Mouse (Mus musculus) liver, embryonic 14.5 days (tissue): ENCODE measurements around the gene Chrna1. TPM values are rescaled to one million over a fixed set of nuclear protein-coding genes. Genes with fewer than 3 reads are reported as not detected.

ENCODE experiments used
- ATAC-seq: fragments of 200-750 bp; cut with Nextera tagmentation; 2 replicates; pipeline ENCODE4 v1.8.0; 2017; ENCODE audit warnings: moderate number of reproducible peaks, mild to moderate bottlenecking, moderate library complexity; ENCODE audit not compliant: insufficient read depth
- DNase-seq, 3 experiments: peaks; one replicate each; pipeline ENCODE4 v3.0.0-alpha.2; 2012 to 2013; ENCODE audit warnings: low read depth in 3 of 3, low spot score in 3 of 3
- H3K27ac ChIP-seq: fragments of 300-500 bp; sonication (generic); 2 replicates; pipeline ENCODE4 v1.5.1; 2014; ENCODE audit warnings: moderate library complexity, mild to moderate bottlenecking, control low read depth, inconsistent platforms
- H3K27me3 ChIP-seq: fragments of 300-500 bp; sonication (generic); 2 replicates; pipeline ENCODE4 v1.6.1; 2014; ENCODE audit warnings: mild to moderate bottlenecking, low read length, moderate library complexity; ENCODE audit not compliant: control insufficient read depth, insufficient read depth
- H3K36me3 ChIP-seq: fragments of 300-500 bp; sonication (generic); replicated peaks from 2 replicates; pipeline ENCODE4 v1.6.1; 2014; ENCODE audit warnings: low read depth; ENCODE audit not compliant: control insufficient read depth, insufficient read depth
- H3K4me1 ChIP-seq, 2 experiments: fragments of 200-500 bp in 1 of 2; fragments of 300-500 bp in 1 of 2; sonication (generic) in 1 of 2; replicated peaks; 2 replicates each; pipeline ENCODE4 v1.6.1; 2012 to 2014; ENCODE audit warnings: antibody characterized with exemption in 1 of 2, inconsistent platforms in 1 of 2, low read length in 1 of 2; ENCODE audit not compliant: control insufficient read depth in 2 of 2, insufficient read depth in 2 of 2
- H3K4me2 ChIP-seq: fragments of 300-500 bp; sonication (generic); 2 replicates; pipeline ENCODE4 v1.6.1; 2014; ENCODE audit warnings: low read depth, mild to moderate bottlenecking, control low read depth, moderate library complexity
- H3K4me3 ChIP-seq, 2 experiments: fragments of 200-500 bp in 1 of 2; fragments of 300-500 bp in 1 of 2; sonication (generic) in 1 of 2; 2 replicates each; pipeline ENCODE4 v1.5.1; 2012 to 2014; ENCODE audit warnings: low read depth in 2 of 2, low read length in 2 of 2, mild to moderate bottlenecking in 2 of 2, control low read depth in 1 of 2, inconsistent platforms in 1 of 2, moderate library complexity in 1 of 2; ENCODE audit not compliant: insufficient read depth in 1 of 2
- H3K9ac ChIP-seq: fragments of 300-500 bp; sonication (generic); replicated peaks from 2 replicates; pipeline ENCODE4 v1.6.1; 2014; ENCODE audit warnings: mild to moderate bottlenecking, control low read depth, moderate library complexity
- H3K9me3 ChIP-seq: fragments of 300-500 bp; sonication (generic); 2 replicates; pipeline ENCODE4 v1.6.1; 2016; ENCODE audit warnings: low read length, mixed read lengths; ENCODE audit not compliant: control insufficient read depth
- CTCF ChIP-seq: IDR thresholded peaks from 2 replicates; pipeline ENCODE4 v1.5.1; 2016; ENCODE audit warnings: antibody characterized with exemption, low read depth, control low read depth
- EP300 ChIP-seq: IDR thresholded peaks from 2 replicates; pipeline ENCODE4 v1.6.1; 2016; ENCODE audit warnings: antibody characterized with exemption, low read depth
- WGBS: fragments of 180-500 bp; shearing (Covaris S2); extraction: QIAGEN DNeasy Blood & Tissue Kit; methylation state at CpG from one replicate; pipeline ENCODE4 v1.1.7; 2014; ENCODE audit not compliant: insufficient replicate concordance; 5-methylcytosine and 5-hydroxymethylcytosine counted together
- polyA plus RNA-seq, 2 experiments: library from polyadenylated mRNA; depleted of rRNA in 1 of 2; stranded (reverse) in 1 of 2; unstranded in 1 of 2; fragments of >200 nt; fragmentation: Nextera tagmentation in 1 of 2; extraction: Ambion mirVana in 1 of 2; gene quantifications; 2 replicates each; pipeline versions ENCODE4 v1.2.1 to v1.2.3; 2012 to 2014

The Chrna1 gene
- polyA plus RNA-seq, 2 experiments = 0.01 to 0.10 TPM

DNA sequence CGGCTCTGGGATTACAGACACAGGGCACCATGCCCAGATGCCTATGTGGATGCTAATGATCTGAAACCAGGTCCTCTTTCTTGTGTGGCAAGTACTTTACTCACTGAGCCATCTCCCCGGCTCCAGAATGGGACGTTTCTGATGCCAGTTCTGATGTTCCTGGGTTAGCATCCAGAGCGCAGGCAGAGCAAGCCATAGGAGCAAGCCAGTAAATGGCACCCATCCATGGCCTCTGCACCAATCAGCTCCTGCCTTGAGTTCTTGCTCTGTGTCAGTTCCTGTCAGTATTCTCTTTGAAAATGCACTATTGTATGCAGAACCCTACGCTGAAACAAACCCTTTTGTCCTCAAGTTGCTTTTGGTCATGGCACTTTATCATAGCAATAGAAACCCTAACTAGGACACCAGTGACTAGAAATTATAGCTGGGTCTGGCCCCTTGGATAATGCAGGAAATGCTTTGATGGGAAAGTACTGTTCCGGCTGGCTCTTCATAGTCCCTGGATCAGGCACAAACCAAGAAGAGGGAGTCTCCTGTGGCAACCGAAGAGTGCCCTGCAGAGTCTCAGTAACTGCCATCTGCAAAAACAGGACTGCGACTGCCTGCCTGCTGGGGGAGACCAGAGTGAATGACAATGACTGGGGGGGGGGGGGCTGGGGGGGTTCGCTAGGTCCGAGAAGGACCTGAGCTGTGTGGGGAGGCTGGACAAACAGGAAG is 6.4 kb upstream of the Chrna1 start:
- no peaks in the 10 kb centered on the region; the same call in 1 of the 2 replicates for H3K27me3 ChIP-seq
- TF ChIP-seq EP300 (no peak), CTCF (no peak)
- 44% methylated on average over 10 of the region's 10 CpGs for WGBS
- no peak overlapping the region for H3K4me3 ChIP-seq
- H3K4me1 ChIP-seq = no peaks in the 10 kb centered on the region; a peak in 1 of 4 replicates
- no peak overlapping the region for H3K4me2 ChIP-seq
- ATAC-seq (no peak), DNase-seq (no peak)
- no peaks in the 10 kb centered on the region for H3K9me3 ChIP-seq
- H3K27ac ChIP-seq = no peak overlapping the region
- H3K36me3 ChIP-seq = no peaks in the 10 kb centered on the region
- H3K9ac ChIP-seq = no peak overlapping the region

DNA sequence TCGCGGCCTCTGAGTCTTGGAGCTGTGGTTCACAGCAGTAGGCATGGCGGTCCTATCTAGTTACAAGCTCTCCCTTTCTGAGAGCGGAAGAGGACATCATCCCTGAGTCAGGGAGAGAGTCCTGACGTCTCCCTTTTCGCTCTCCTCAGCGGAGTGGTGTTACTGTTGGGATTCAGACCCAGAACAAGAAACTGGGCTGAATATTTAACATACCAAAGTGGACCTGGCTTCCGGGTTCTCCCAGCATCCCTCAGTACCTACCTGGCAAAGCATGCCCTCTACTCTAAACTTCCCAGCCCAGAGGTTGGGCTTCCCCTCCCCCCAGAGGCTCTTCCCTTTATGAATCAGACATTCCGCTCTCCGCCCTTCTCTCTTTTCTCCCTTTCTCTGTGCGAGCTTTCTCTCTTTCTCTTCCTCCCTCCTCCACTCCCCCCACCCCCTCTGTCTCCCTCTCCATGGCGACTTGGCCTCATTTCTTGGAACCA is 5.3 kb upstream of the Chrna1 start:
- no peak overlapping the region for H3K27ac ChIP-seq
- 23% methylated on average over 12 of the region's 12 CpGs for WGBS
- H3K36me3 ChIP-seq = no peaks in the 10 kb centered on the region
- ATAC-seq (no peak), DNase-seq (no peak)
- TF ChIP-seq CTCF (no peak), EP300 (no peak)
- H3K27me3 ChIP-seq = no peaks in the 10 kb centered on the region; the same call in 1 of the 2 replicates
- no peak overlapping the region for H3K9ac ChIP-seq
- H3K4me2 ChIP-seq = peak overlapping the region; percentile 60
- no peaks in the 10 kb centered on the region; a peak in 1 of 4 replicates for H3K4me1 ChIP-seq
- H3K9me3 ChIP-seq = no peaks in the 10 kb centered on the region
- H3K4me3 ChIP-seq = peak overlapping the region in 1 of 2 experiments; percentile 51; a peak in 2 of 4 replicates

DNA sequence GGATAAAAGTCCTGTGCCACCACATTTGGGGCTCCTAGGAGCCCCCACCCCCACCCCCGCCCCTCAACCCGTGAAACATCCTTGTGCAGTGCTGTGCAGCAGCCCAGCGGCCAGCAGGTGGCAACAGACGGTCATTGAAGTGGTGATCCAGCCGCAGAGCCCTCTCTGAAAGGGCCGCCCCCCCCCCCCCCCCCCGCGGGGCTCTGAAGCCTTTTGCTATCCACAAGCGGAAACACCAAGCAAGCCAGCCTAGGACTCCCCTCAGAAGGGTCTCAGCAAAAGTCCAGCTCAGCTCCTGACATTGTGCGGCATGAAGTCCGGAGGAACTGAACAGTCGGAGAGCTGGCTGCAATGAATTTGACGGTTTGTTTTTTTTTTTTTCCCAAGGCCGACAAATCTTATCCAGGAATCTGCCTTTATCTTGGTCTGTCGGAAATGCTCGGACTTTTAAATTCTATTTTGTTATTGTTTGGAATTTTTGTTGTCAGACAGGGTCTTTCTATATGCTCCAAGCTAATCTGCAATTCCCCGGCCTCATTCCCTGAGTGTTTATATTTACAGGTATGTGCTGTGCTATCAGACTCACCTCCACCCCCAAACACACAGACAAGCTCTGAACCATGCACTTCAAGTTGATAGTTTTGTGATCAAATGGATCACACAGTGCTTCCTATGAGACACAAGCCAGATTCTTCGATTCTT is 4.7 kb upstream of the Chrna1 start:
- Histone ChIP-seq H3K4me1 (no peaks in the 10 kb centered on the region; a peak in 1 of 4 replicates), H3K4me3 (peak overlapping the region; percentile 44 to 71), H3K27ac (no peak overlapping the region), H3K27me3 (no peaks in the 10 kb centered on the region; the same call in 1 of the 2 replicates), H3K36me3 (no peaks in the 10 kb centered on the region), H3K9ac (no peak overlapping the region; the same call in 1 of the 2 replicates), H3K4me2 (peak overlapping the region; percentile 60), H3K9me3 (no peaks in the 10 kb centered on the region)
- WGBS = 3% methylated on average over 18 of the region's 18 CpGs
- ATAC-seq (0 out of 2 replicates have a peak, but pooled peaks have one; percentile 37), DNase-seq (peak in 2 of 3 experiments; percentile 18 to 26)
- TF ChIP-seq EP300 (no peak), CTCF (peak; percentile 69)

DNA sequence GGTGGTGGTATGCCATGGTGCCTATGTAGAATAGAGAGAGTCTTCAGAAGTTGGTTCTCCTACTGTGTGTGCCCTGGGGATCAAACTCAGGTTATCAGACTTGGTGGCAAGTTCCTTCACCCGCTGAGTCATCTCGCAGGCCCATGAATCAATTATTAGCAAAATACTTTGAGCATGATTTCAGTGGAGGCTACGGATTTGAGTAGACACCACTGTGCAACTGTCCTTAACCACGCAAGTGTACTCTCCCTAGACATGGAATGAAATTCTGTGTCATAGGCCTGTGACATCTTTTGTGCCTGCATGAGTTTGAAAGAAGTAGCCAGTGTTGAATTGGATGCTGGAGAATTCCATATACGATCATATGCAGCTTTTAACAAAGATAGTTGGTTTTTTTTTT is 582 bp upstream of the Chrna1 start:
- H3K4me1 ChIP-seq = no peaks in the 10 kb centered on the region; a peak in 1 of 4 replicates
- no peak overlapping the region for H3K4me2 ChIP-seq
- WGBS = 66% methylated on average over 5 of the region's 5 CpGs
- TF ChIP-seq CTCF = no peak
- no peak for TF ChIP-seq EP300
- DNase-seq = no peak
- no peak overlapping the region for H3K27ac ChIP-seq
- H3K27me3 ChIP-seq = no peaks in the 10 kb centered on the region
- no peak overlapping the region for H3K4me3 ChIP-seq
- H3K9me3 ChIP-seq = no peaks in the 10 kb centered on the region
- no peak overlapping the region for H3K9ac ChIP-seq
- no peaks in the 10 kb centered on the region for H3K36me3 ChIP-seq
- no peak for ATAC-seq

DNA sequence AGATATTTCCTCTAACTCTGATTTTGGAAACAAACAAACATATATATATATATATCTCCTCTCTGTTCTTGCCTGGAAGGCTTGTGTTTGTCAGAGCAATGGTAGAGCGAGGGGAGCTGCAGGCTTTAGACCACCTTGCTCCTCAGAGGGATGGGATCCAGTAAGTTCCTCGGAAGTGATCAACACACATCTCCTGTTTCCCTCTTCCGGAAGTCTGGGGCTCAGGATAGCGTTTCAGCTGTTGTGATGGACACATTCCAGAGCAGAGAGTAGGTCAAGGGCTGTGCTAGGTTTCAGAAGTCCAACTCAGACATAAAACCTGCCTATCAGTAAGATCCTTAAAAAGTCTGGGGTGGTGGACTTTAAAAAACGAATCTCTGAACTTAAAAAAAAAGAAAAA is 970 bp downstream of the Chrna1 start:
- DNase-seq (no peak), ATAC-seq (no peak)
- Histone ChIP-seq H3K4me3 (no peak overlapping the region), H3K4me2 (no peak overlapping the region), H3K9ac (no peak overlapping the region), H3K4me1 (no peaks in the 10 kb centered on the region), H3K36me3 (no peaks in the 10 kb centered on the region), H3K9me3 (no peaks in the 10 kb centered on the region), H3K27me3 (no peaks in the 10 kb centered on the region), H3K27ac (no peak overlapping the region)
- 30% methylated on average over 5 of the region's 5 CpGs for WGBS
- TF ChIP-seq EP300 (no peak), CTCF (no peak)
